Mouse (Mus musculus) splenic B cell, adult 2 months (primary cell): ENCODE results near the gene Ssu72.

Experiments
- DNase-seq: peaks from one replicate; pipeline ENCODE4 v3.0.0-alpha.2; 2011; ENCODE audit warnings: low read depth, low spot score
- H3K27me3 ChIP-seq: 2 replicates; pipeline ENCODE4 v1.6.1; 2012; ENCODE audit warnings: mild to moderate bottlenecking, low read length, moderate library complexity, mixed read lengths; ENCODE audit not compliant: control insufficient read depth, poor library complexity, insufficient read depth, severe bottlenecking
- H3K36me3 ChIP-seq: 2 replicates; pipeline ENCODE4 v1.6.1; 2012; ENCODE audit warnings: mild to moderate bottlenecking, low read length, moderate library complexity, mixed read lengths; ENCODE audit not compliant: control insufficient read depth, poor library complexity, insufficient read depth, severe bottlenecking

The Ssu72 gene

DNA sequence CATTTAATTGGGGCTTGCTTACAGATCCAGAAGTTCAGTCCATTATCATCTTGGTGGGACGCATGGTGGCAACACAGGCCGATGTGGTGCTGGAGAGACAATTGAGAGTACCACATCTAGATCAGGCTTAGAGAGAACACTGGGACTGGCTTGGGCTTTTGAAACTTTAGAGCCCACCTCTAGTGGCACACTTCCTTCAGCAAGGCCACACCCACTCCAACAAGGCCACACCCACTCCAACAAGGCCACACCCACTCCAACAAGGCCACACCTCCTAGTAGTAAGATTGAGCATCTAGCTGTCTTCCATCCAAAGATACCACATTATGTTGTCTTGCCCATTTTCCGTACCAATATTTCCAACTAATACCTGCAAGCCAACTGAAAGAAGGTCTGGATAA, 12.2 kb upstream of the Ssu72 start:
- H3K36me3 ChIP-seq: no peaks in the 10 kb centered on the region
- peak; percentile 24 for DNase-seq
- H3K27me3 ChIP-seq: no peaks in the 10 kb centered on the region

GRCm38 (mm10) chr4:155694111-155694481, 10.5 kb upstream of the Ssu72 start, which contains the start of gene Fndc10:
Gene Fndc10, plus strand, starts transcription at chr4:155694342.
- Histone ChIP-seq H3K27me3 (no peaks in the 10 kb centered on the region), H3K36me3 (no peaks in the 10 kb centered on the region)
- no peak for DNase-seq

DNA sequence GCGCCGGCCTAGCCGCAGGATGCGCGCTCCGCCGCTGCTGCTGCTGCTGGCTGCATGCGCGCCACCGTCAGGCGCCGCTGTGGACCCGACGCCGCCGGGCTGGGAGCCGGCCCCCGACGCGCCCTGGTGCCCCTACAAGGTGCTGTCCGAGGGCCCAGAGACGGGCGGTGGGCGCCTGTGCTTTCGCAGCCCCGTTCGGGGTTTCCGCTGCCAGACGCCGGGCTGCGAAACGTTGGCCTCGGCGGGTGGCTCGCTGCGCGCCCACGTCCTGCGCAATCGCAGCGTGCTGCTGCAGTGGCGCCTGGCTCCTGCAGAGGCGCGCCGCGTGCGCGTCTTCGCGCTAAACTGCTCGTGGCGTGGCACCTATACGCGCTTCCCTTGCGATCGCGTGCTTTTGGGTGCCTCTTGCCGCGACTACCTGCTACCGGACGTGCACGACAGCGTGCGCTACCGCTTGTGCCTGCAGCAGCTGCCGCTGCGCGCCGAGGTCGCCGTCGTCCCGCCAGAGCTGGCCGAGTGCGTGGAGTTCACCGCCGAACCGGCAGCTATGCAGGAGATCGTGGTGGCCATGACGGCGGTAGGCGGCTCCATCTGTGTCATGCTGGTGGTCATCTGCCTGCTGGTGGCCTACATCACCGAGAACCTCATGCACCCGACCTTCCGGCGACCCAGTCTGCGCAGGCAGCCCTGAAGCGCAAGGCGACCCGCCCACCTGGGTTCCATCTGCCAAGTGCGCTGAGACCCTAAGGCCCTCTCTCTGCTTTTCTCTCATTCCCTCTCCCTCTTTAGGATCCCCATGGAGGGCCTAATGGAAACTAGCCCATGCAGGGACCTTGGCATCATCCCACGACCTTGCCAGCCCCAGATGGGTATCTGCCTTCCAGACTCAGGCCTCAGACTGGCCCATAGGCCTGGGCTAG, 9.9 kb upstream of the Ssu72 start:
- no peaks in the 10 kb centered on the region for H3K27me3 ChIP-seq
- peak; percentile 80 for DNase-seq
- H3K36me3 ChIP-seq: no peaks in the 10 kb centered on the region

GRCm38 (mm10) chr4:155695531-155696062, 9.0 kb upstream of the Ssu72 start:
- H3K36me3 ChIP-seq: no peaks in the 10 kb centered on the region
- no peaks in the 10 kb centered on the region for H3K27me3 ChIP-seq
- DNase-seq: no peak

- no peaks in the 10 kb centered on the region for H3K27me3 ChIP-seq
- DNase-seq: no peak
Measured at GRCm38 (mm10) chr4:155696261-155697255, 8.0 kb upstream of the Ssu72 start.

DNA sequence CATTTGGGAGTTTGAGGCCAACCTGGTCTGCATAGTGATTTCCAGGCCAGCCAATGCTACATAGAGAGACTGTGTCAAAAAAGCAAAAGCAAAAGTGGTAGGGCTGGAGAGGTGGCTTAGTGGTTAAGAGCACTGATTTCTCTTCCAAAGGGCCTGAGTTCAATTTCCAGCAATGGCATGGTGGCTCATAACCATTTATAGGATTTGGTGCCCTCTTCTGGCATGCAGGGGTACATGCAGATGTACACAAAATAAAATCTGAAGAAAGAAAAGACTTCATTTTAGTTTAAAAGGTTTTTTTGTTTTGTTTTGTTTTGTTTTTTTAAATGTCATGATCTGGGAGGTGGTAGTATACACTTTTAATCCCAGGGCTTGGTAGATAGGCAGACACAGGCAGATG, 4.2 kb upstream of the Ssu72 start:
- Histone ChIP-seq H3K27me3 (no peaks in the 10 kb centered on the region), H3K36me3 (no peaks in the 10 kb centered on the region)
- peak; percentile 74 for DNase-seq

More at GRCm38 (mm10) chr4:155696261-155697255, 8.0 kb upstream of the Ssu72 start:
- H3K36me3 ChIP-seq: no peaks in the 10 kb centered on the region

- no peak for DNase-seq
- no peaks in the 10 kb centered on the region for H3K36me3 ChIP-seq
- H3K27me3 ChIP-seq: no peaks in the 10 kb centered on the region
Measured at GRCm38 (mm10) chr4:155703425-155703929, 1.1 kb upstream of the Ssu72 start.

GRCm38 (mm10) chr4:155705592-155705929, 961 bp downstream of the Ssu72 start:
- Histone ChIP-seq H3K27me3 (no peaks in the 10 kb centered on the region), H3K36me3 (no peaks in the 10 kb centered on the region)
- no peak for DNase-seq

GRCm38 (mm10) chr4:155708582-155708981, 4.0 kb downstream of the Ssu72 start:
- Histone ChIP-seq H3K36me3 (no peaks in the 10 kb centered on the region), H3K27me3 (no peaks in the 10 kb centered on the region)
- peak; percentile 29 for DNase-seq

GRCm38 (mm10) chr4:155708988-155709387, 4.4 kb downstream of the Ssu72 start:
- no peak for DNase-seq

DNA sequence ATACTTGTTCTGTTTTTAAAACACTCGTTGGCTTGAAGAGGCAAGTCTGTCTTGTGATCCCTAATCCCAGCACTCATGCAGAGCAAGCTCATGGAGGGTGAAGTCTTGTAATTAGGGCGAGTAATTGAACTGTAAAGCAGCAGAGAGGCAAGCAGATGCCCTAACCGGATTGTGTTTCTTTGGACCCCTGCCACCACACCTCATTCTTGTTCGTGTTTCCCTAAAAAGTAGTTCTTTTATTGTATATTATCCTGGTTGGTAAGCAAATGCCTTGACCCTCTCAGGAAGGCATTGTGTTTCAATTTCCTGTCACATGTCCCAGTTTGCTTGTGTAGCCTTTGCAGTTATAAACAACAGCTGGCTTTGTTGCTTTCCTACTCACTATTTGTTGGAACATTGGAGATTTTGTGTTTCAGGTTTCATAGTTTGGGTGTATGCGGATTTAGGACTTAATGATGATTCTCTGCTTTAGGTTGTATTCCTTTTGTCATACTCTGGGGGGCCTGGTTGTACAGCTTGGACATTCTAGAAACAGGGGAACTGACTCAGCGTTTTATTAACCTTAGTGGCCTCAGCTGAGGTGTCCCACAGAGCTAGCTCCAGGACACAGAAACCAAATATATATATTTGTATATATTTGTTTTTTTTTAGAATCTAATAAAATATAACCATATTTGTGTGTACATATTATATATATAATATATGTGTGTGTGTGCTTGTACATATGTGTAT, 6.1 kb downstream of the Ssu72 start:
- Histone ChIP-seq H3K27me3 (no peaks in the 10 kb centered on the region), H3K36me3 (peaks cover 3% of the 10 kb centered on the region; the same call in 1 of the 2 replicates)
- DNase-seq: no peak

More at GRCm38 (mm10) chr4:155708988-155709387, 4.4 kb downstream of the Ssu72 start:
- H3K36me3 ChIP-seq: no peaks in the 10 kb centered on the region
- no peaks in the 10 kb centered on the region for H3K27me3 ChIP-seq

DNA sequence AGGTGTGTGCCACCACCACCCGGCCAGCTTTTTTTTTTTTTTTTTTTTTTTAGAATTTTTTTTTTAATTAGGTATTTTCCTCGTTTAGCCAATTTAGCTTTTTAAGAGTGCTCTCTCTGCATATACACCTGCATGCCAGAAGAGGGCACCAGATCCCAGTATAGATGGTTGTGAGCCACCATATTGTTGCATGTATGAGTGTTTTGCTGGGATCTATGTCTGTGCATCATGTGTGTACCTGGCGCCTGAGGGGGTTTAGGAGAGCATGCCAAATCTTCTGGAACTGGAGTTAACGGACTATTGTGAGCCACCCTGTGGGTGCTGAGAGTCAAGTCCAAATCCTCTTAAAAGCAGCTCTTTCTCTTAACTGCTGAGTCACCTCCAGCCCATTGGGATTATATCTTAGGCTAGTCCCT, 17.1 kb downstream of the Ssu72 start:
- no peaks in the 10 kb centered on the region for H3K27me3 ChIP-seq
- DNase-seq: peak; percentile 57
- peaks cover 2% of the 10 kb centered on the region; the same call in 1 of the 2 replicates for H3K36me3 ChIP-seq

- DNase-seq: no peak
- H3K27me3 ChIP-seq: no peaks in the 10 kb centered on the region
- H3K36me3 ChIP-seq: no peaks in the 10 kb centered on the region; the same call in 1 of the 2 replicates
Measured at GRCm38 (mm10) chr4:155727993-155728392, 23.4 kb downstream of the Ssu72 start.

DNA sequence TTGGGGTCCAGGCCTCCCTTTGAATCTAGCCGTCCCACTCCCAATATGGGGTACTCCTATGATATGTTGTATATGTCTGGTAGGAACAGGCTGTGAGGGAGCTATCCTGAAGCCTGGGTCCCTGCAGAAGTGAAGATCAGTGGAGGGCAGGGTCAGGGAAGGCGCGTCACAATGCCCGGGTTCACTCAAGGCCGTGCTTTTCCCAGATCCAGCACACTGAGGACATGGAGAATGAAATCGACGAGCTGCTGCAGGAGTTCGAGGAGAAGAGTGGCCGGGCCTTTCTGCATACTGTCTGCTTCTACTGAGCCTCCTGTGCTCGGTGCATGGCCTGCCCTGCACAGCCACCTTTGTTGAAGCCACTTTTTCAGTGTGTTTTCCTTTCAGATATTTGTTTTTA, 28.7 kb downstream of the Ssu72 start:
- H3K36me3 ChIP-seq: no peaks in the 10 kb centered on the region; the same call in 1 of the 2 replicates
- no peaks in the 10 kb centered on the region for H3K27me3 ChIP-seq
- DNase-seq: no peak
